Mouse (Mus musculus) kidney, adult 2 months (tissue): ENCODE data around the gene Ppp1r26. TPM values are rescaled to one million over a fixed set of nuclear protein-coding genes. Genes with fewer than 3 reads are reported as not detected.

ENCODE experiments used
- DNase-seq: peaks from one replicate; pipeline ENCODE4 v3.0.0; 2021
- H3K27ac ChIP-seq: fragments of 200-500 bp; 2 replicates; pipeline ENCODE4 v1.5.1; 2012; ENCODE audit warnings: low read depth, low read length, control low read depth, inconsistent platforms; ENCODE audit not compliant: insufficient read depth
- H3K27me3 ChIP-seq: fragments of 200-500 bp; replicated peaks from 2 replicates; pipeline ENCODE4 v1.6.1; 2012; ENCODE audit warnings: mild to moderate bottlenecking, moderate library complexity, low read length, inconsistent platforms; ENCODE audit not compliant: control insufficient read depth, insufficient read depth
- H3K36me3 ChIP-seq: fragments of 200-500 bp; 2 replicates; pipeline ENCODE4 v1.6.1; 2012; ENCODE audit warnings: mild to moderate bottlenecking, moderate library complexity, low read length, inconsistent platforms; ENCODE audit not compliant: control insufficient read depth, insufficient read depth
- H3K4me1 ChIP-seq: fragments of 200-500 bp; 2 replicates; pipeline ENCODE4 v1.6.1; 2011; ENCODE audit warnings: low read length; ENCODE audit not compliant: control insufficient read depth, insufficient read depth
- H3K4me3 ChIP-seq: fragments of 200-500 bp; 2 replicates; pipeline ENCODE4 v1.5.1; 2011; ENCODE audit warnings: mild to moderate bottlenecking, low read depth, low read length, control low read depth; ENCODE audit not compliant: insufficient read depth
- CTCF ChIP-seq: fragments of 200-500 bp; conservative IDR thresholded peaks from 2 replicates; pipeline ENCODE4 v1.5.1; 2011; ENCODE audit warnings: low read depth, mild to moderate bottlenecking, control low read depth, low read length, moderate library complexity, mixed read lengths; ENCODE audit not compliant: insufficient read depth, insufficient read length
- POLR2A ChIP-seq: fragments of 200-500 bp; IDR thresholded peaks from one replicate; pipeline ENCODE4 v1.6.1; 2011; ENCODE audit warnings: low read depth, low read length, control low read depth
- WGBS: fragments of 180-500 bp; shearing (Covaris S2); methylation state at CpG from one replicate; pipeline ENCODE4 v1.1.7; 2018; 5-methylcytosine and 5-hydroxymethylcytosine counted together
- polyA plus RNA-seq: library from polyadenylated mRNA; depleted of rRNA; stranded (reverse); fragments of >200 nt; gene quantifications from 2 replicates; pipeline ENCODE4 v1.2.3, GENCODE M21; 2012; rRNA removed

Gene Ppp1r26
- polyA plus RNA-seq, 1 experiment, result 4.2 TPM

DNA sequence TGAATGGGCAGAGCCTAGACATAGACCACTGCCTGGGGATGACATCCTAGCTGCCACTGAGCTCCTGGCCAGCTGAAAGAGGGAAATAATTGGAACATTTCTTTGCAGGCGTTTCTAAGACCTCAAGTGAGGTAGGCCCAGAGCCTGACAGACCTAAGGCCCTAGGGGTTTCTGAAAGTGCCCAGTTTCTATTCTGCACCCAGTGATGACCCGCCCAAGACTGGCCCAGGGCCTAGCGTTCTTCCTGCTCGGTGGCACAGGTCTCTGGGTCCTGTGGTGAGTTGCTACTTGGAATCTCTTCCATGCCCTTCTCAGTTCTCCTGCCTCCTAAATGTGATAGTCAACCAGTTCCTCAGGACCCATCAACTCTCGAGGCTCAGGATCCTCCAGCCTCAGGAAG, 51.0 kb downstream of the Ppp1r26 start:
- H3K36me3 ChIP-seq, result no peaks in the 10 kb centered on the region
- 88% methylated on average over 5 of the region's 5 CpGs for WGBS
- H3K27ac ChIP-seq, result no peak overlapping the region
- H3K4me3 ChIP-seq, result no peak overlapping the region
- H3K4me1 ChIP-seq, result no peaks in the 10 kb centered on the region
- no peaks in the 10 kb centered on the region for H3K27me3 ChIP-seq
- TF ChIP-seq POLR2A (no peak), CTCF (no peak)
- DNase-seq, result no peak

DNA sequence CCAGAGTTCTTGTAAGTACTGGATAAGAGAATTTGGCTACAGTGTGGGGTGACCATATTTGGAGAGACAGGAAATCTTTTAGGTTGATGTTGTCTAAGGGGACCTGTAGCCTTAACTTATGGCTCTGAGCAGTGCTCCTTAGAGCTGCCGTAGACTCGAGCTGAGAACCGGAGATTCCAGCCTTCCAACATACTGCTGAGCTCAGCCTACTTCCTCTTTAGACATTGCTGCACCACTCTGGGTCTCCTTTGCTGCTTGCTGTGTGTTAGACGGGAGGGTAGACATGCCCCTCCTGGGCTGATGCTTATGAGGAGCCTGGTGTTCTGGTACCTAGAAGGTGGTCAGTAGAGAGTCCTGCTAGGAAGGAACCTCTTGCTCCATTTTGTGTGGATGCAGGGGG, 51.8 kb downstream of the Ppp1r26 start:
- Histone ChIP-seq H3K4me1 (no peaks in the 10 kb centered on the region), H3K27ac (no peak overlapping the region), H3K4me3 (no peak overlapping the region), H3K36me3 (no peaks in the 10 kb centered on the region), H3K27me3 (no peaks in the 10 kb centered on the region)
- no peak for DNase-seq
- no peak for TF ChIP-seq CTCF
- TF ChIP-seq POLR2A, result no peak
- WGBS, result 83% methylated on average over 4 of the region's 4 CpGs

DNA sequence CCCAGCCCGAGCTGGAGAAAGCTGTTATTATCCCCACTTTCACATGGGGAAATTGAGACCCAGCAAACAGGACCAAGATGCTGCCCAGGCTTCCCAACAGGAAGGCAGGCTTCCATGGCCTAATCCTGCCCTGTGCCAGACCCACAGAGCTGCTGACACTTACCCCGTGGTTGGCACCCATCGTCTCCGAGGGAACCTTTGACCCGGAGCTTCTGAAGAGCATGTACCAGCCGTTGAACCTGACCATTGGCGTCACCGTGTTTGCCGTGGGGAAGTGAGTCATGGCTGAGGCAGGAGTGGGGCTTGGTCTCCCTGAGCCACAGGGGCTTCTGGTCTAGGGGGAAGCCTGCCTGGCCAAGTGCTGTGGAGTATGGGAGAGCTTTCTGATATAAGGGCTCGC, 56.4 kb downstream of the Ppp1r26 start:
- no peak for TF ChIP-seq CTCF
- no peak for TF ChIP-seq POLR2A
- Histone ChIP-seq H3K27me3 (no peaks in the 10 kb centered on the region), H3K36me3 (no peaks in the 10 kb centered on the region), H3K4me3 (no peak overlapping the region), H3K27ac (no peak overlapping the region), H3K4me1 (no peaks in the 10 kb centered on the region)
- DNase-seq, result peak; percentile 60
- WGBS, result 61% methylated on average over 10 of the region's 10 CpGs

DNA sequence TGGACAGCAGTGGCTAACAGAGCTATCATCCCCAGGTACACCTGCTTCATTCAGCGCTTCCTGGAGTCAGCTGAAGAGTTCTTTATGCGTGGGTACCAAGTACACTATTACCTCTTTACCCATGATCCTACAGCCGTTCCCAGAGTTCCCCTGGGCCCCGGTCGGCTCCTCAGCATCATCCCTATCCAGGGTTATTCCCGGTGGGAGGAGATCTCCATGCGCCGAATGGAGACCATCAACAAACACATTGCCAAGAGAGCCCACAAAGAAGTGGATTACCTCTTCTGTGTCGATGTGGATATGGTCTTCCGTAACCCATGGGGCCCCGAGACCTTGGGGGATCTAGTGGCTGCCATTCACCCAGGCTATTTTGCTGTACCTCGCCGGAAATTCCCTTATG, 58.1 kb downstream of the Ppp1r26 start:
- H3K36me3 ChIP-seq, result no peaks in the 10 kb centered on the region
- WGBS, result 90% methylated on average over 13 of the region's 13 CpGs
- H3K4me1 ChIP-seq, result no peaks in the 10 kb centered on the region
- no peaks in the 10 kb centered on the region for H3K27me3 ChIP-seq
- no peak overlapping the region for H3K4me3 ChIP-seq
- no peak for DNase-seq
- H3K27ac ChIP-seq, result no peak overlapping the region
- TF ChIP-seq CTCF, result no peak
- no peak for TF ChIP-seq POLR2A

Other genes with a start within 250 kb of the Ppp1r26 start
- gene 1700007K13Rik, start 19.5 kb downstream of the Ppp1r26 start, polyA plus RNA-seq, result 0.86 and 1.3 TPM in 2 replicates
- gene Mrps2, start 21.3 kb downstream of the Ppp1r26 start, polyA plus RNA-seq, result 65.7 and 72.7 TPM in 2 replicates
- gene Gbgt1, start 50.1 kb downstream of the Ppp1r26 start, polyA plus RNA-seq, result 1.2 and 1.3 TPM in 2 replicates
- gene Gm10134, start 59.3 kb downstream of the Ppp1r26 start, polyA plus RNA-seq, result 0.33 TPM in 1 of 2 replicates, not detected in the other
- gene Ralgds, start 66.3 kb downstream of the Ppp1r26 start, polyA plus RNA-seq, result 24.6 and 32.3 TPM in 2 replicates
- 0.15 TPM in 1 of 2 replicates, not detected in the other for gene Cel, start 116.6 kb downstream of the Ppp1r26 start, polyA plus RNA-seq
- 20.4 and 20.8 TPM in 2 replicates for gene Gtf3c5, start 137.0 kb downstream of the Ppp1r26 start, polyA plus RNA-seq
- 0.06 and 0.30 TPM in 2 replicates for gene Gfi1b, start 175.2 kb downstream of the Ppp1r26 start, polyA plus RNA-seq
- gene Tsc1, start 194.4 kb downstream of the Ppp1r26 start, polyA plus RNA-seq, result 17.5 and 21.4 TPM in 2 replicates